Mouse (Mus musculus) brain, embryonic 14.5 days (tissue): ENCODE measurements at regions not wholly inside any gene's neighbourhood (a gene's known extent, or its start where the extent isn't known, plus 50 kb on each side); places are given as distances from the start of the nearest gene placed in this dataset.

Experiments
- DNase-seq: peaks from one replicate; pipeline ENCODE4 v3.0.0-alpha.2; 2011; ENCODE audit warnings: low read depth
- CTCF ChIP-seq: fragments of 200-500 bp; IDR thresholded peaks from 2 replicates; pipeline ENCODE4 v1.5.1; 2012; ENCODE audit warnings: inconsistent platforms, mild to moderate bottlenecking, moderate library complexity, borderline replicate concordance; ENCODE audit not compliant: insufficient read depth, insufficient read length; ENCODE audit errors: extremely low read depth
- POLR2A ChIP-seq: fragments of 200-500 bp; IDR thresholded peaks from 2 replicates; pipeline ENCODE4 v1.6.1; 2012; ENCODE audit warnings: mild to moderate bottlenecking, inconsistent platforms, borderline replicate concordance; ENCODE audit not compliant: poor library complexity, insufficient read depth, insufficient read length, severe bottlenecking; ENCODE audit errors: extremely low read depth

- TF ChIP-seq CTCF (no peak), POLR2A (no peak)
- DNase-seq: no peak
These were observed 83.1 kb upstream of the S1pr3 start for GRCm38 (mm10) chr13:51325298-51325697.

- TF ChIP-seq CTCF (no peak), POLR2A (no peak)
- DNase-seq: no peak
These were observed 82.3 kb upstream of the S1pr3 start for GRCm38 (mm10) chr13:51326128-51326527.

DNA sequence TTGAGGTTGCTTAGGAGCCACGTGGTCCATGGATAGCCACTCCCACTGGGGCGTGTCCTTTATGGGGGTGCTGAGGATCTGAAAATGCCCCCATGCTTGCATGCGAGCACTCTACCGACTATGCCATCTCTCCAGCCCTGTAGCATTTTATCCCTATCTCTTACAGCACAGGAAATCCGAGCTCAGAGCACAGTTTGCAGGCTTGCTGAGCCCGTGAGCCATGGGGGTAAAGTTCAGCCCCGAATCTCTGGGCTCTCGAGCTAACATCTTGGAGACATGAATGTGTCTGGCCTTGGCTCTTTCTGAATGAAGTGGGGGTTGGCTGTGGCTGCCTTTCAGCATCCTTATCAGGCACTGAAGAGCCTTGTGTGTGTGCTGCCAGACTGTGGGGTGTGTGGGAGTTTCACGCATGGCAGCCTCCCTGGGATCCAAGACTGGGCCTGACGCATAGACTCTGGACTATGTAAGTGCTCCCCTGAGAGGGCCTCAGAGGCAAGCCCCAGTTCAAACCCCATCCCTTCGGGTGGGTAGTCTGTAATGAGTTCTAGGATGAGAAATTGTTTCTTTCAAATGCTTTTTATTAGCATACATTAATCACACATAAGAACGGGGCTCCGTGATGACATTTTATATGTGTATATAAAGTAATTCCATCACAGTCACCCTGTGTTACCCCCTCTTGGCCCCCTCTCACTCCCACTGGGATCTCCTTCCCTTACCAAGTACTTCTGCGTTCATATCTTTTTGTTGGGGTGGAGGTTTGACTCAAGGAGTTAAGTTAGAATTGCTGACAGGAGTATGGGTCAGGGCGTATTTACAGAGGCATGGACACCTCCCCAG, 80.1 kb upstream of the S1pr3 start:
- TF ChIP-seq CTCF (no peak), POLR2A (no peak)
- peak; percentile 36 for DNase-seq

DNA sequence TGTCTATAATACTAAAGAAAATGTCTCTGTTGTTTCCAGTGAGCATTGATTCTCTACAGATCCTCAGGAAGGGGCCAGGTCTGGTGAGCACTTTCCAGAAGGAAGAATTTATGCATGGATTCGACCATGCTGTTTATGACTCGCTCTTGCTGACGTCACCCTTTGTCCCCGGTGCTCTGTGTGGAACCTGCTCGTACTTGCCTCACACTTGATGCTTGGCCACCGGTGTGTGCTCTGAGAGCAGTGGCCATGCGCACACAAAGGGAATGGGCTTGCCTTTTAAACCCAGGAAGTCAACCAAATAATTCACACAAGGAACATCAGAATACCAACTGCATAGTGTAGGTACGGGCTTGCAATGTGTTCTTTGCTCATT, 79.5 kb upstream of the S1pr3 start:
- TF ChIP-seq POLR2A (no peak), CTCF (no peak)
- DNase-seq: peak; percentile 22

GRCm38 (mm10) chr13:51329717-51330116, 78.7 kb upstream of the S1pr3 start:
- DNase-seq: no peak
- TF ChIP-seq CTCF: no peak
- no peak for TF ChIP-seq POLR2A

GRCm38 (mm10) chr13:51332271-51332670, 76.2 kb upstream of the S1pr3 start:
- TF ChIP-seq CTCF: no peak
- no peak for TF ChIP-seq POLR2A
- no peak for DNase-seq

GRCm38 (mm10) chr13:51333481-51333880, 75.0 kb upstream of the S1pr3 start:
- no peak for DNase-seq
- TF ChIP-seq POLR2A: no peak
- TF ChIP-seq CTCF: no peak

DNA sequence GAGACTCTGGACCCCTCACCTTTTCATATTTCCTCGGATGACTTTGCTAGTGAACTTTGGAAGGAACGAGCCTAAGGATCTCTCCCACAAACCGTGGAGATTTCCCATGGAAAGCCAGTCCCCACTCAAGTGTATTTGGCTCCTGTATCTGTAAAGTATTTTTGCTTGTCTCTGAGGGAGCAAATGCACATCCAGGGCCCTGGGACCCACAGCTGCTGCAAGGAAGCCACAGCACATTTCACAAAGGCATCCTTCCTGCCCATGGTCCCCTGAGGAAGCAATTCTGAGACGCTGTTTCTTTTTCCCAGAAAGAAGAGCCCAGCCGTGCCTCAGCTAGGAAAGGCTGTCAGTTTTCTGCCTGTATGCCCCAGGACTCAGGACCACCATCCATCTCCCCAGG, 71.7 kb upstream of the S1pr3 start:
- TF ChIP-seq CTCF: no peak
- TF ChIP-seq POLR2A: no peak

DNA sequence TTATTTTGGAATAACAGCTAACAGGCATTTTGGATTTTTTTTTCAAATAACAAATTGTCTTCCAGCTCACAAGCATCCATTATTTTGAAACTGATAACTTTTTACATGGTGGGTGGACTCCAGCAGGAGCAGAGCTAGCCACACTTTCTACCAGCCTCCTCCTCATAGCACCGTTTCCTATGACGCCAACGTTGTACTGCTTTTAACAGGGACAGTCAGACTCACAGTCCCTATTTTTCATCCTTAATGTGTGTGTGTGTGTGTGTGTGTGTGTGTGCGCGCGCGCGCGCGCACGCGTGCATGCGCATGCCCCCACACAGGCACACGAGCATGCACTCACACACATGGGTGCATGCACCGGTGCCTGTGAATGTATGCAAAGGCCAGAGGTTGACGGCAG, 70.5 kb upstream of the S1pr3 start:
- TF ChIP-seq CTCF (no peak), POLR2A (no peak)
- DNase-seq: no peak

More for the DNA sequence above, 71.7 kb upstream of the S1pr3 start:
- DNase-seq: no peak

GRCm38 (mm10) chr13:51345321-51345720, 63.1 kb upstream of the S1pr3 start:
- DNase-seq: no peak
- TF ChIP-seq CTCF (no peak), POLR2A (no peak)

- TF ChIP-seq CTCF: no peak
- TF ChIP-seq POLR2A: no peak
- peak; percentile 85 for DNase-seq
These were observed 62.4 kb upstream of the S1pr3 start for GRCm38 (mm10) chr13:51345839-51346550.
